Mouse (Mus musculus): ENCODE data around the gene Snta1.

DNA sequence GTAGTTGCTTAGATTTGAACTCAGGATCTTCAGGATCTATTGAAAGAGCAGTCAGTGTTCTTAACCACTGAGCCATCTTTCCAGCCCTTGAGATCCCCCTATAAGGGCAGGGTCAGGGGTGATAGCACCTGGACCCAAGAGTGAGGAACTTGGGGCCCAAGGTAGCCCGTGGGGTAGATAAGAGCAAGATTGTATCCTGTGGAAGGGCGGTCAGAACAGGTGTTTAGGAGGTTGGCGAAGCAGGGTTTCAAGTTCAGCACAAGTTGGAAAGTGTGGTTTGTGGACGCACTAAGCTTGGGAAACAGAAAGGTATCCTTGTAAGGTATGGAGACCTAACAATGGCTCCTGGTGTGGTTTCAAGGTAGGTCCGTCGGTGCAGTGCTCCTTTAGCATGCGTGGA lies 10.1 kb upstream of the Snta1 start:
- TF ChIP-seq CTCF (IDR thresholded peaks at IDR 0.05; ENCODE audit: extremely low read depth, insufficient read length, insufficient replicate concordance, low read depth, low read length) (no peak), POLR2A (IDR thresholded peaks at IDR 0.05; ENCODE audit: low read depth, low read length) (no peak)

Data from small intestine, adult 2 months (tissue).